Mouse (Mus musculus) embryonic facial prominence, embryonic 14.5 days (tissue): Measurements from ENCODE around the gene Pou2f2. TPM values are rescaled to one million over a fixed set of nuclear protein-coding genes. Genes with fewer than 3 reads are reported as not detected.

Source experiments
- ATAC-seq: fragments of 200-750 bp; cut with Nextera tagmentation; 2 replicates; pipeline ENCODE4 v1.8.0; 2017; ENCODE audit warnings: low read depth, moderate number of reproducible peaks, moderate TSS enrichment
- DNase-seq: peaks from one replicate; pipeline ENCODE4 v3.0.0-alpha.2; 2015; ENCODE audit warnings: low spot score
- H3K27ac ChIP-seq: fragments of 300-500 bp; sonication (generic); replicated peaks from 2 replicates; pipeline ENCODE4 v1.5.1; 2014; ENCODE audit warnings: low read depth, mild to moderate bottlenecking, low read length, moderate library complexity
- H3K27me3 ChIP-seq: fragments of 300-500 bp; sonication (generic); replicated peaks from 2 replicates; pipeline ENCODE4 v1.6.1; 2014; ENCODE audit warnings: low read length; ENCODE audit not compliant: control insufficient read depth, insufficient read depth
- H3K36me3 ChIP-seq: fragments of 300-500 bp; sonication (generic); 2 replicates; pipeline ENCODE4 v1.6.1; 2014; ENCODE audit warnings: low read length, mixed read lengths; ENCODE audit not compliant: control insufficient read depth, insufficient read depth
- H3K4me1 ChIP-seq: fragments of 300-500 bp; sonication (generic); 2 replicates; pipeline ENCODE4 v1.6.1; 2014; ENCODE audit warnings: antibody characterized with exemption, low read length; ENCODE audit not compliant: control insufficient read depth, insufficient read depth
- H3K4me2 ChIP-seq: fragments of 300-500 bp; sonication (generic); 2 replicates; pipeline ENCODE4 v1.6.1; 2014; ENCODE audit warnings: low read depth, mild to moderate bottlenecking, low read length, moderate library complexity, mixed read lengths
- H3K4me3 ChIP-seq: fragments of 300-500 bp; sonication (generic); 2 replicates; pipeline ENCODE4 v1.5.1; 2014; ENCODE audit warnings: low read depth, mild to moderate bottlenecking, low read length
- H3K9ac ChIP-seq: fragments of 300-500 bp; sonication (generic); 2 replicates; pipeline ENCODE4 v1.6.1; 2014; ENCODE audit warnings: low read depth, mild to moderate bottlenecking, low read length, moderate library complexity, mixed read lengths
- H3K9me3 ChIP-seq: fragments of 300-500 bp; sonication (generic); 2 replicates; pipeline ENCODE4 v1.6.1; 2016; ENCODE audit warnings: low read length; ENCODE audit not compliant: control insufficient read depth
- WGBS: fragments of 180-500 bp; shearing (Covaris S2); extraction: QIAGEN DNeasy Blood & Tissue Kit; methylation state at CpG from one replicate; pipeline ENCODE4 v1.1.7; 2014; 5-methylcytosine and 5-hydroxymethylcytosine counted together
- polyA plus RNA-seq: library from polyadenylated mRNA; unstranded; fragments of >200 nt; fragmentation: Nextera tagmentation; extraction: Ambion mirVana; gene quantifications from 2 replicates; pipeline ENCODE4 v1.2.1, GENCODE M21; 2014

Pou2f2 gene
- polyA plus RNA-seq, 1 experiment from 2014 or later, result 1.5 TPM

- H3K27me3 ChIP-seq, result no peaks in the 10 kb centered on the region
- H3K9me3 ChIP-seq, result no peaks in the 10 kb centered on the region
- DNase-seq, result no peak
- no peak overlapping the region for H3K27ac ChIP-seq
- H3K9ac ChIP-seq, result no peak overlapping the region
- H3K36me3 ChIP-seq, result no peaks in the 10 kb centered on the region
- WGBS, result 71% methylated on average over 12 of the region's 12 CpGs
- ATAC-seq, result no peak
- no peak overlapping the region for H3K4me2 ChIP-seq
- no peak overlapping the region for H3K4me3 ChIP-seq
- no peaks in the 10 kb centered on the region for H3K4me1 ChIP-seq
Observed at GRCm38 (mm10) chr7:25109355-25109754, 70.2 kb downstream of the Pou2f2 start.

- Histone ChIP-seq H3K4me1 (no peaks in the 10 kb centered on the region), H3K27me3 (no peaks in the 10 kb centered on the region), H3K4me3 (no peak overlapping the region), H3K9me3 (no peaks in the 10 kb centered on the region), H3K27ac (no peak overlapping the region), H3K36me3 (no peaks in the 10 kb centered on the region), H3K4me2 (no peak overlapping the region), H3K9ac (no peak overlapping the region)
- WGBS, result 48% methylated on average over 14 of the region's 17 CpGs
- DNase-seq (no peak), ATAC-seq (no peak)
Observed at GRCm38 (mm10) chr7:25106790-25107502, 72.6 kb downstream of the Pou2f2 start.

- 24% methylated on average over 17 of the region's 17 CpGs for WGBS
- Histone ChIP-seq H3K4me3 (no peak overlapping the region), H3K27me3 (no peaks in the 10 kb centered on the region), H3K9ac (no peak overlapping the region), H3K36me3 (no peaks in the 10 kb centered on the region), H3K27ac (no peak overlapping the region), H3K9me3 (no peaks in the 10 kb centered on the region), H3K4me1 (no peaks in the 10 kb centered on the region), H3K4me2 (no peak overlapping the region)
- ATAC-seq (peak; percentile 53), DNase-seq (peak; percentile 66)
Observed at GRCm38 (mm10) chr7:25105411-25106160, 73.9 kb downstream of the Pou2f2 start.

DNA sequence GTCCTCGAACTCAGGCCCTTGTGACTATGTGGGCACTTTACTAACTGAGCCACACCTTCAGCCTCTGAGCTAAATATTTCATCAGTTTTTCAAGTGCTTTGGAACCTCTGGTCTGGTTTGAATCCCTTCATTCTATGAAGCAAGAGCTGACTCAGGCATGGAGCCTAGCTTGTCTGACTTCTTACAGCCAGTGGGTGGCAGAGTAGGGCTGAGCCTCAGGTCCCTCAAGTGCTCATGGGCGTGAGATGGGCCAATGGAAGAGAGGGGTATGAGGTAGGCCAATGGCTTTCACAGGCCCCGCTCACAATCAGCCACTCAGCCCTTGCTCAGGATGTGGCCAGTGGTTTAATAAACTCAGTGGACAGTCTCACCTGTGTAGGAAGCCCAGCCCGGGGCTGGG is 79.9 kb downstream of the Pou2f2 start:
- no peaks in the 10 kb centered on the region for H3K27me3 ChIP-seq
- no peak overlapping the region for H3K9ac ChIP-seq
- no peak overlapping the region for H3K4me3 ChIP-seq
- H3K36me3 ChIP-seq, result no peaks in the 10 kb centered on the region
- DNase-seq, result no peak
- no peak for ATAC-seq
- 41% methylated on average over 4 of the region's 4 CpGs for WGBS
- no peak overlapping the region for H3K27ac ChIP-seq
- H3K4me2 ChIP-seq, result no peak overlapping the region
- no peaks in the 10 kb centered on the region for H3K4me1 ChIP-seq
- no peaks in the 10 kb centered on the region for H3K9me3 ChIP-seq

GRCm38 (mm10) chr7:25098169-25098568 is 81.4 kb downstream of the Pou2f2 start:
- H3K27me3 ChIP-seq, result no peaks in the 10 kb centered on the region
- H3K4me3 ChIP-seq, result no peak overlapping the region
- no peak for ATAC-seq
- no peak overlapping the region for H3K27ac ChIP-seq
- H3K36me3 ChIP-seq, result no peaks in the 10 kb centered on the region
- no peaks in the 10 kb centered on the region for H3K9me3 ChIP-seq
- H3K9ac ChIP-seq, result no peak overlapping the region
- H3K4me2 ChIP-seq, result no peak overlapping the region
- no peaks in the 10 kb centered on the region for H3K4me1 ChIP-seq
- 54% methylated on average over 3 of the region's 3 CpGs for WGBS
- no peak for DNase-seq

- H3K9ac ChIP-seq, result no peak overlapping the region
- DNase-seq, result no peak
Observed at GRCm38 (mm10) chr7:25089875-25090274, 89.7 kb downstream of the Pou2f2 start.

DNA sequence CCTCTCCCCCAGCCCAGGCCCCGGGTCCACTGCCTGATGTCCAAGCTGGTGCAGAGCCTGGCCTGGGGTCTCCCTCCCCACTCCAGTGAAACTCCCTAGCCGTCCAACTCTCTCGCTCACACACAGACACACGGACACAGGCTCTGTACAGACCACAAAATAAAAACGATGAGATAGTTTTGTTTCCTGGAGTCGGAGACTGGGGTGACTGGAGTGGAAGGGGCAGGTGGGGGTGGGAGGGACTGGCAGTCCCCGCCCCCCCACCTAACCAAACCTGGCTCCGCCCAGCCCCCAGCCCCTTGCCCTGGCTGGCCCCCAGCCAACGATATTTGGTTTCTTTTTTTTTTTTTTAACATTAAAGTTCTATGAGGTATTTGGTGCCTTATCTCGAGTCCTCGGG is 90.6 kb downstream of the Pou2f2 start:
- no peak overlapping the region for H3K27ac ChIP-seq
- H3K36me3 ChIP-seq, result peaks cover 18% of the 10 kb centered on the region
- H3K27me3 ChIP-seq, result no peaks in the 10 kb centered on the region
- ATAC-seq, result no peak
- H3K4me3 ChIP-seq, result no peak overlapping the region
- H3K9ac ChIP-seq, result no peak overlapping the region; the same call in 1 of the 2 replicates
- DNase-seq, result no peak
- H3K4me2 ChIP-seq, result peak overlapping the region; percentile 5; the same call in 1 of the 2 replicates
- H3K9me3 ChIP-seq, result no peaks in the 10 kb centered on the region
- 7% methylated on average over 7 of the region's 11 CpGs for WGBS
- peaks cover 11% of the 10 kb centered on the region for H3K4me1 ChIP-seq

More at GRCm38 (mm10) chr7:25089875-25090274, 89.7 kb downstream of the Pou2f2 start:
- Histone ChIP-seq H3K36me3 (peaks cover 9% of the 10 kb centered on the region), H3K4me2 (no peak overlapping the region), H3K4me1 (peaks cover 11% of the 10 kb centered on the region), H3K27me3 (no peaks in the 10 kb centered on the region), H3K9me3 (no peaks in the 10 kb centered on the region), H3K27ac (no peak overlapping the region), H3K4me3 (no peak overlapping the region)
- 23% methylated on average over 10 of the region's 10 CpGs for WGBS
- no peak for ATAC-seq

DNA sequence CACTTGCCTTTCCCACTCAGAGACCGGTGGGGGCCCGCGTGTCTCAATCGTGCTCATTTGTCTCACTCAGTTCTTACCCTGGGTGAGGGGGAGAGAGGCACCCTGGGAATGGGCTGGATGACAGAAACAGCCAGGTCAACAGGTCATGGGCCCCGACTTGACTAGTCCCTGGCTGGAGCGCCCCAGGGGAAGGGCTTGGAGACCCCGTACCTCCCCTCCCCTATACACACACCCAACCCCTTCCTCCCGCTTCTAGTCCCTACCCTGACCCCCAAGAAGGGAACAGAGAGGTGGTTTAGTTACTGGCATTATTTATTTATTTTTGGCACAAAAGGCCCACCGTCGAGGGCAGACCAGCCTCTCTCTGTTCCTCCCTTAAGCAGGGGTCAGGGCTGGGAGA is 91.0 kb downstream of the Pou2f2 start:
- 16% methylated on average over 10 of the region's 10 CpGs for WGBS
- Histone ChIP-seq H3K36me3 (peaks cover 22% of the 10 kb centered on the region), H3K4me3 (no peak overlapping the region), H3K4me1 (peaks cover 11% of the 10 kb centered on the region), H3K27ac (no peak overlapping the region), H3K9ac (no peak overlapping the region), H3K27me3 (no peaks in the 10 kb centered on the region), H3K4me2 (peak overlapping the region; percentile 5; the same call in 1 of the 2 replicates), H3K9me3 (no peaks in the 10 kb centered on the region)
- DNase-seq, result no peak
- 0 out of 2 replicates have a peak, but pooled peaks have one; percentile 35 for ATAC-seq
